Mouse (Mus musculus): ENCODE measurements around the gene Plcz1. TPM values are rescaled to one million over a fixed set of nuclear protein-coding genes. Genes with fewer than 3 reads are reported as not detected.

Gene Plcz1
- polyA plus RNA-seq, 1 experiment = not detected

DNA sequence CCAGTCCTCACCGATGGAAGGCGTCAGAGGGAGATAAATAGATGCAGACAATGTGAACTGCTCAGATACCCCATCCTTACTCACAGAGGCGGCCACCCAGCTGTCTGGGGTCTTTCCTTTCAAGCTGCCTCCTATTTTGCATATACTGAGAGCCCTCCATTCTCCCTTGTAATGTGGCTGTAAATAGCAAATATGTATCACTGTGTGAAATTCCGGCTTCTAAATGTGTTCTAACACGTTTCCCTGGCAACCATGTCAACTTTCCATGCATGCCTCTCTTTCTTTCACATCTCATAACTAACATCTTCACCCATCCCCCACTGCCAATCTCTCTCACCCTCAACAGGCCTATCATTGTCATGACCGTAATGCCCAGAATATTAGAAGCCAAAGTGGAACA lies 74.6 kb downstream of the Plcz1 start:
- H3K4me3 ChIP-seq (ENCODE audit: low read depth, low read length) = no peak overlapping the region
- TF ChIP-seq EP300 (IDR thresholded peaks at IDR 0.05; ENCODE audit: insufficient read depth, low read depth, low read length) = no peak
- TF ChIP-seq CTCF (IDR thresholded peaks at IDR 0.05; ENCODE audit: low read depth, low read length) = no peak
- no peak for TF ChIP-seq POLR2A (IDR thresholded peaks at IDR 0.05; ENCODE audit: insufficient read depth, low read length)
- H3K27me3 ChIP-seq (ENCODE audit: control insufficient read depth, insufficient read depth, low read length, poor library complexity, severe bottlenecking) = no peaks in the 10 kb centered on the region
- H3K4me1 ChIP-seq (ENCODE audit: control insufficient read depth, insufficient read depth, low read length) = no peaks in the 10 kb centered on the region
- H3K9me3 ChIP-seq (replicated peaks; ENCODE audit: control insufficient read depth, insufficient read depth, low read length, poor library complexity, severe bottlenecking) = no peaks in the 10 kb centered on the region
- H3K27ac ChIP-seq (ENCODE audit: insufficient read depth, low read length) = no peak overlapping the region
- no peaks in the 10 kb centered on the region for H3K36me3 ChIP-seq (ENCODE audit: control insufficient read depth, insufficient read depth, low read length, poor library complexity, severe bottlenecking)
- no peak overlapping the region for H3K9ac ChIP-seq (ENCODE audit: low read depth, poor library complexity, severe bottlenecking)

DNA sequence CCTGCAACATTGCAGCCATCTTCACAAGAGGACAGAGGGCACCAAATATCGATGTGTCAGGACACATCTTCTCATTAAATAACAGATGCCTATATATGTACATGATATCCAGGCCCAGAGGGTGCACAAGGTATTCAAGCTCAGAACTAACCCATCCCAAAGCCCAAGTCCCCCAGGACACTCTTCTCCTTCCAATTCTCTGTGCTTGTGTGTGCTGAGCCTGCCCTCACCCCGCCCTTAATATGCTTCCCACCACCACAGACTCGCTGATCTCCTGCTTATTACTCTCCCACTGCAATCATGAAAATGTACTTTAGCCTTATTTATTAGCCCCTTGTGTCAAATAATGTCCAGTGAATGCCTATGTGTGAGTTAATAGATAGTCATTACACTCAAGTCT lies 76.4 kb downstream of the Plcz1 start:
- H3K4me1 ChIP-seq (ENCODE audit: control insufficient read depth, insufficient read depth, low read length) = no peaks in the 10 kb centered on the region
- no peaks in the 10 kb centered on the region for H3K27me3 ChIP-seq (ENCODE audit: control insufficient read depth, insufficient read depth, low read length, poor library complexity, severe bottlenecking)
- no peaks in the 10 kb centered on the region for H3K9me3 ChIP-seq (replicated peaks; ENCODE audit: control insufficient read depth, insufficient read depth, low read length, poor library complexity, severe bottlenecking)
- TF ChIP-seq EP300 (IDR thresholded peaks at IDR 0.05; ENCODE audit: insufficient read depth, low read depth, low read length) (no peak), POLR2A (IDR thresholded peaks at IDR 0.05; ENCODE audit: insufficient read depth, low read length) (no peak), CTCF (IDR thresholded peaks at IDR 0.05; ENCODE audit: low read depth, low read length) (no peak)
- H3K9ac ChIP-seq (ENCODE audit: low read depth, poor library complexity, severe bottlenecking) = no peak overlapping the region
- no peak overlapping the region for H3K27ac ChIP-seq (ENCODE audit: insufficient read depth, low read length)
- H3K4me3 ChIP-seq (ENCODE audit: low read depth, low read length) = no peak overlapping the region
- no peaks in the 10 kb centered on the region for H3K36me3 ChIP-seq (ENCODE audit: control insufficient read depth, insufficient read depth, low read length, poor library complexity, severe bottlenecking)

DNA sequence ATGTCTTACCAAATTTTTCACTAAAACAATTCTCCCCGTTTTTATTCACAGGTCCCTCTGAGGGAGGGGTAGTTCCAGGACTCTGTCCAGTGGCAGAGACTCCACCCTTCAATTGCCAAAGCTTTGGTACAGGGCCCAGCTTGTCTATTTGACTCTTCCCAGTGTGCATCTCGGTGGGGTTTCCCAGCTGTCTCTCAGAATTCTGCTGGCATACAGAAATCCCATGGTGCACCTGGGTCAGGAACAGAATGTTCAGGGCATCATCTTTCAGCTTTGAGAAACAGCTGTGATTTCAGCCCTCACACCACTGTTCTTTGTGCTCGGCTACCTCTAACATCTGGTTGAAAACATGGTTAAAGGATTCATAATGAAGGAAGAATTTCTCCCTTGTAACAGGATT lies 77.5 kb downstream of the Plcz1 start:
- no peak overlapping the region for H3K9ac ChIP-seq (ENCODE audit: low read depth, poor library complexity, severe bottlenecking)
- TF ChIP-seq POLR2A (IDR thresholded peaks at IDR 0.05; ENCODE audit: insufficient read depth, low read length) = no peak
- no peak for TF ChIP-seq EP300 (IDR thresholded peaks at IDR 0.05; ENCODE audit: insufficient read depth, low read depth, low read length)
- TF ChIP-seq CTCF (IDR thresholded peaks at IDR 0.05; ENCODE audit: low read depth, low read length) = no peak
- no peaks in the 10 kb centered on the region for H3K27me3 ChIP-seq (ENCODE audit: control insufficient read depth, insufficient read depth, low read length, poor library complexity, severe bottlenecking)
- H3K4me1 ChIP-seq (ENCODE audit: control insufficient read depth, insufficient read depth, low read length) = no peaks in the 10 kb centered on the region
- H3K9me3 ChIP-seq (replicated peaks; ENCODE audit: control insufficient read depth, insufficient read depth, low read length, poor library complexity, severe bottlenecking) = no peaks in the 10 kb centered on the region
- H3K4me3 ChIP-seq (ENCODE audit: low read depth, low read length) = no peak overlapping the region
- no peak overlapping the region for H3K27ac ChIP-seq (ENCODE audit: insufficient read depth, low read length)
- H3K36me3 ChIP-seq (ENCODE audit: control insufficient read depth, insufficient read depth, low read length, poor library complexity, severe bottlenecking) = no peaks in the 10 kb centered on the region

DNA sequence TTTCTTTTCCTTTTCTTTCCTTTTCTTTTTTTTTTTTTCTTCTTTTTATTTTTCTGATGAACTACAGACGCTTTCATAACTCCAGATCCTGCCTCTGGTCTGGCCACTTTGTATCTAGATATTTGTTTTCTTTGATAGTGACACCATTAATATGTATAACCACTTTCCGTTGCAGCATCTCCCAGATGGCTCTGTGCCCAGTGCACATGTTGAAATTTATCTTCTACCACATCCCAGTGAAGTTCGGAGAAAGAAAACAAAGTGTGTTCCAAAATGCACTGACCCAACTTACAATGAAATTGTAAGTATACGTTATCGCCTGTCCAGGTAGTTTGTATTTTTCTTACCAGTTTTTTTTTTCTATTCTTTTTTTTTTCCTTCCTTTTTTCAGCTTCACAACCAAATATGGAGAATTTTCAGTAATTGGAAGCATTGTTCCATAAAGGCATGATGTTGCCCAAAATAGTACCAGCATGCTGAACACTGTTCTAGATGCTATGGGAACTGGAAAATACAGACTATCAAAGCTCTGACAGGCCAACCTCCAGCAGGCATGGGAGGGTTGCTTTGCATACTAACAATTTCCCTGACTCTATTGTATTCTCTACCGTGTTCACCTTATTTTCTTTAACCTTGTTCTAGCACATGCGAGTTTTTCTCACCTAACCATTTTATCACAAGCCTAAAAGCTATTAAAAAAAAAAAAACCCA lies 83.6 kb downstream of the Plcz1 start:
- TF ChIP-seq EP300 (IDR thresholded peaks at IDR 0.05; ENCODE audit: insufficient read depth, low read depth, low read length) (no peak), POLR2A (IDR thresholded peaks at IDR 0.05; ENCODE audit: insufficient read depth, low read length) (no peak), CTCF (IDR thresholded peaks at IDR 0.05; ENCODE audit: low read depth, low read length) (no peak)
- Histone ChIP-seq H3K4me1 (ENCODE audit: control insufficient read depth, insufficient read depth, low read length) (no peaks in the 10 kb centered on the region), H3K9me3 (replicated peaks; ENCODE audit: control insufficient read depth, insufficient read depth, low read length, poor library complexity, severe bottlenecking) (no peaks in the 10 kb centered on the region), H3K27me3 (ENCODE audit: control insufficient read depth, insufficient read depth, low read length, poor library complexity, severe bottlenecking) (no peaks in the 10 kb centered on the region), H3K27ac (ENCODE audit: insufficient read depth, low read length) (no peak overlapping the region), H3K36me3 (ENCODE audit: control insufficient read depth, insufficient read depth, low read length, poor library complexity, severe bottlenecking) (no peaks in the 10 kb centered on the region), H3K9ac (ENCODE audit: low read depth, poor library complexity, severe bottlenecking) (no peak overlapping the region), H3K4me3 (ENCODE audit: low read depth, low read length) (no peak overlapping the region)

DNA sequence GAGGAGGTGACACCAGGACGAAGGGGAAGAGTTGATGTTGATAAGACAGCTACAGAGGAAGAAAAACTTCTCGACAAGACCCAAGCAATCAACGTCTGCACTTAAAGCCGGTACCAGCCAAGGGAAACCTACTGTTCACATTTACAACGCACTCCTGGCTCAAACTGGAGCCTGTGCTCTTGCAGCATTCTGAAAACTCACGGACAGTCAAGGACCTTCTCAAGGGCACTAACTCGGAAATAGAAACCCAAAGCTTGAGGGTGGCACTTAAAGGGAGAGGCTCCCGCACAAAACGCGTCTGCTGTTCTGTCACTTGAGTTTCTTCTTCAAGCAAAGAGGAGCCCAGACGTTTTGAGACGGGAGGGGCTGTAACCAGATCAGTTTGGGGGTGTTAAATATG lies 87.7 kb downstream of the Plcz1 start:
- Histone ChIP-seq H3K9me3 (replicated peaks; ENCODE audit: control insufficient read depth, insufficient read depth, low read length, poor library complexity, severe bottlenecking) (no peaks in the 10 kb centered on the region), H3K9ac (ENCODE audit: low read depth, poor library complexity, severe bottlenecking) (no peak overlapping the region), H3K36me3 (ENCODE audit: control insufficient read depth, insufficient read depth, low read length, poor library complexity, severe bottlenecking) (no peaks in the 10 kb centered on the region), H3K27ac (ENCODE audit: insufficient read depth, low read length) (no peak overlapping the region), H3K4me3 (ENCODE audit: low read depth, low read length) (no peak overlapping the region), H3K4me1 (ENCODE audit: control insufficient read depth, insufficient read depth, low read length) (no peaks in the 10 kb centered on the region), H3K27me3 (ENCODE audit: control insufficient read depth, insufficient read depth, low read length, poor library complexity, severe bottlenecking) (no peaks in the 10 kb centered on the region)
- no peak for TF ChIP-seq EP300 (IDR thresholded peaks at IDR 0.05; ENCODE audit: insufficient read depth, low read depth, low read length)
- TF ChIP-seq CTCF (IDR thresholded peaks at IDR 0.05; ENCODE audit: low read depth, low read length) = no peak
- TF ChIP-seq POLR2A (IDR thresholded peaks at IDR 0.05; ENCODE audit: insufficient read depth, low read length) = no peak

DNA sequence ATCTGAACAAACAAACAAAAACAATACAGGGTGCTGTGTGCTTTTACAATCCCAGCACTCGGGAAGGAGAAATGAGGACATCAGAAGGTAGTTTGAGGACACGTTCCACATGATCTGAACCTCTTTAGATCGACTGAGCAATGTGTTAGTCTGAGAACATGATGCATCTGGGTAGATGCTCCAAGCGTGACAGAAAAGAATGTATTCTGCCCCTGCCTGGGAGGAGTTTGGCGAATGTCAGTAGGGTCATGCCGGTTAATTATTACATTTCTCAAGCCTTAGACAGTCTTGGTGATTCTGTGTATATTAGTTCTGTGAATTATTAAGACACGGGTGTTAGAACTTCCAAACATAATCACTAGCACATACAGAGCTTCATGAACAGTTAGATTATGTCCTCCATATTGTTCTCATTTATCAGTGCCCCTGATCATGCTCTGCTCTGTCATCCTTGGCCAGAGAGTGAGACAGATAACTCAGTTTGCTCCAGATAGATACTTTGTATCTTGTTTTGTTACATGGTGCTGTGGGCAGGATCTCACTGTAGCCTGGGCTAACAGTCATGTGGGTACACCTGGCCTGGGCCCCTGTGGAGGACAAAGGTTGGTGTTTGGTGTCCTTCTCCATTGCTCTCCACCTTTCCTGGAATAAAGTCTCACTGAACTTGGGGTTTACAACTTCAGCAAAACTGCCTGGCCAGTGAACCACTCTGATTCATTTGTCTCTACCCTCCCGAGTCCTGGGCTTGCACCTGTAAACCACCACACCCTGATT lies 94.0 kb downstream of the Plcz1 start:
- Histone ChIP-seq H3K27me3 (ENCODE audit: control insufficient read depth, insufficient read depth, low read length, poor library complexity, severe bottlenecking) (no peaks in the 10 kb centered on the region), H3K9me3 (replicated peaks; ENCODE audit: control insufficient read depth, insufficient read depth, low read length, poor library complexity, severe bottlenecking) (no peaks in the 10 kb centered on the region), H3K9ac (ENCODE audit: low read depth, poor library complexity, severe bottlenecking) (no peak overlapping the region), H3K4me1 (ENCODE audit: control insufficient read depth, insufficient read depth, low read length) (no peaks in the 10 kb centered on the region), H3K36me3 (ENCODE audit: control insufficient read depth, insufficient read depth, low read length, poor library complexity, severe bottlenecking) (no peaks in the 10 kb centered on the region), H3K4me3 (ENCODE audit: low read depth, low read length) (no peak overlapping the region), H3K27ac (ENCODE audit: insufficient read depth, low read length) (no peak overlapping the region)
- TF ChIP-seq POLR2A (IDR thresholded peaks at IDR 0.05; ENCODE audit: insufficient read depth, low read length) (no peak), EP300 (IDR thresholded peaks at IDR 0.05; ENCODE audit: insufficient read depth, low read depth, low read length) (no peak), CTCF (IDR thresholded peaks at IDR 0.05; ENCODE audit: low read depth, low read length) (no peak)

Other genes with a start within 250 kb of the Plcz1 start
- not detected in 2 replicates for gene Capza3, start 205 bp downstream of the Plcz1 start, polyA plus RNA-seq (2011; ENCODE audit: insufficient read depth, insufficient read length, low read depth, missing spikeins)

All from ES-Bruce4 (cell line).